In genomic region chr14:25464611-25465307, GRCm38 (mm10) we compare ENCODE assay signal across 8 mouse cellular contexts. TPM values are rescaled to one million over a fixed set of nuclear protein-coding genes. Genes with fewer than 3 reads are reported as not detected.
DNase-seq lines count a peak whose midpoint lies in the region; ATAC-seq and TF ChIP-seq lines count a peak whose summit lies in the region.

No protein-coding gene starts in this region.

- H3K9ac ChIP-seq in kidney, postnatal 0 days (ENCODE audit: low read depth, low read length) = no peak overlapping the region
- peak overlapping the region; percentile 39; the same call in 1 of the 2 replicates for H3K9ac ChIP-seq in neural tube, embryonic 14.5 days (replicated peaks; ENCODE audit: low read depth, low read length)

- H3K9me3 ChIP-seq in kidney, postnatal 0 days (replicated peaks; ENCODE audit: low read length) = no peaks in the 10 kb centered on the region
- H3K9me3 ChIP-seq in neural tube, embryonic 14.5 days (ENCODE audit: control insufficient read depth, low read length) = no peaks in the 10 kb centered on the region

- H3K27me3 ChIP-seq in kidney, postnatal 0 days (ENCODE audit: insufficient read depth, low read length) = no peaks in the 10 kb centered on the region
- H3K27me3 ChIP-seq in neural tube, embryonic 14.5 days (ENCODE audit: control insufficient read depth, insufficient read depth, low read length) = no peaks in the 10 kb centered on the region

- WGBS in kidney, postnatal 0 days = 39% methylated on average over 8 of the region's 8 CpGs
- 51% methylated on average over 8 of the region's 8 CpGs for WGBS in neural tube, embryonic 14.5 days

- no peak; the same call in 1 of the 2 replicates for ATAC-seq in kidney, postnatal 0 days (replicated peaks; ENCODE audit: low FRiP score, low read depth)
- ATAC-seq in neural tube, embryonic 14.5 days (ENCODE audit: low read depth) = no peak

- H3K4me3 ChIP-seq in kidney, postnatal 0 days (replicated peaks; ENCODE audit: low read depth, low read length) = no peak overlapping the region
- no peak overlapping the region for H3K4me3 ChIP-seq in neural tube, embryonic 14.5 days (ENCODE audit: low read depth, low read length)

- peak; percentile 46 for DNase-seq in kidney, adult 11 months
- no peak for DNase-seq in kidney, postnatal 14 days
- peak; percentile 25 to 33 for DNase-seq in cerebellum, postnatal 25 days
- peak; percentile 32 for DNase-seq in kidney, postnatal 0 days (ENCODE audit: low spot score)
- DNase-seq in left cerebral cortex, adult 8-10 months (ENCODE audit: low spot score in 2 of 2) = no peak
- DNase-seq in frontal cortex, adult 2 months (ENCODE audit: extremely low spot score in 1 of 2, low spot score in 1 of 2) = no peak
- DNase-seq in thymus, postnatal 14 days = no peak

- no peak for TF ChIP-seq CTCF in kidney, postnatal 0 days (IDR thresholded peaks at IDR 0.05; ENCODE audit: low read depth)

- H3K4me2 ChIP-seq in kidney, postnatal 0 days (ENCODE audit: low read length) = no peak overlapping the region; the same call in 1 of the 2 replicates
- H3K4me2 ChIP-seq in neural tube, embryonic 14.5 days (ENCODE audit: low read depth, low read length) = peak overlapping the region; percentile 16; the same call in 1 of the 2 replicates

- H3K27ac ChIP-seq in kidney, postnatal 0 days = peak overlapping the region; percentile 70
- H3K27ac ChIP-seq in neural tube, embryonic 14.5 days (ENCODE audit: low read depth, low read length) = no peak overlapping the region

- peaks cover 74% of the 10 kb centered on the region for H3K4me1 ChIP-seq in kidney, postnatal 0 days (replicated peaks; ENCODE audit: insufficient read depth, low read length)
- H3K4me1 ChIP-seq in neural tube, embryonic 14.5 days (ENCODE audit: control insufficient read depth, insufficient read depth, low read length) = peaks cover 78% of the 10 kb centered on the region

- H3K36me3 ChIP-seq in kidney, postnatal 0 days (ENCODE audit: insufficient read depth, low read length) = 0 out of 2 replicates have a peak, but pooled peaks cover 2% of the 10 kb centered on the region
- H3K36me3 ChIP-seq in neural tube, embryonic 14.5 days (ENCODE audit: control insufficient read depth, insufficient read depth, low read length) = no peaks in the 10 kb centered on the region

RNA-seq across cellular contexts. Expression of gene Zmiz1, which starts 5.8 kb away (rescaled TPM):
- 25.0 and 26.6 TPM in 2 replicates for polyA plus RNA-seq in kidney, postnatal 0 days (2015; fragmentation: Nextera tagmentation; extraction: Ambion mirVana)
- polyA plus RNA-seq in neural tube, embryonic 14.5 days (2014; fragmentation: Nextera tagmentation; extraction: Ambion mirVana) = 72.7 and 75.0 TPM in 2 replicates
- 10 to 100 TPM; 90.1 to 94.2 (median 92.3) TPM for total RNA-seq in left cerebral cortex, adult 8-10 months (2022)
- polyA plus RNA-seq in frontal cortex, adult 2 months (2012; rRNA removed) = 39.1 and 45.9 TPM in 2 replicates

Comparison
In these comparisons a context has a peak if more than half of its experiments do, and no peak if none do; other contexts are left out.
1. DNase-seq: peak in kidney, adult 11 months (single experiment), cerebellum, postnatal 25 days (2 of 2) and kidney, postnatal 0 days (single experiment); none in kidney, postnatal 14 days (single experiment), left cerebral cortex, adult 8-10 months (0 of 2), frontal cortex, adult 2 months (0 of 2) and thymus, postnatal 14 days (single experiment).